Mouse (Mus musculus) c-Kit-negative CD71-positive TER-119-positive erythroid progenitor cells, embryonic 14.5 days (primary cell): ENCODE measurements at regions not wholly inside any gene's neighbourhood (a gene's known extent, or its start where the extent isn't known, plus 50 kb on each side); places are given as distances from the start of the nearest gene placed in this dataset.
A peak's percentile ranks its signal among the peaks of the same experiment; 100 is the strongest.

ENCODE experiments used
- DNase-seq: peaks from one replicate; pipeline ENCODE4 v3.0.0-alpha.2; 2013; ENCODE audit warnings: low read depth, low spot score

DNA sequence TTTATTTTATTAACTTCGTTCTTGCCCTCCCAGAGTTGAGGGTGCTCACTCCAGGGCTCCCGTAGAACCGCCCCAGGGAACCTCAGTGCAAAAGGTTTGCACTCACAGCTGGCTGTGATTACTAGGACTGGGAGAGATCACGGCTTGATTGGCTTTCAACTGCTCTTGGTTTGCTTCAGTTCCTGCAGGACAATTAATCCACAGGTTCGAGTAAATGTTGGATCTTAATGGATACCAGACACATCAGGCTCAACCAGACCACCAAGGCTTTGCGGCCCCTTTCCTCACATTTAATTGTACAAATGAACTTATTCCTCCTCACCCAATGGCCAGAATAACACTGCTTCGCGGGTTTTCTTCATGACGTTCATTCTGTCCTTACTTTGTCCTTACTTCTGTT lies 502.9 kb downstream of the Kcnj2 start:
- DNase-seq: no peak

- no peak for DNase-seq
Measured at GRCm38 (mm10) chr11:111577883-111578282, 511.9 kb downstream of the Kcnj2 start.

DNA sequence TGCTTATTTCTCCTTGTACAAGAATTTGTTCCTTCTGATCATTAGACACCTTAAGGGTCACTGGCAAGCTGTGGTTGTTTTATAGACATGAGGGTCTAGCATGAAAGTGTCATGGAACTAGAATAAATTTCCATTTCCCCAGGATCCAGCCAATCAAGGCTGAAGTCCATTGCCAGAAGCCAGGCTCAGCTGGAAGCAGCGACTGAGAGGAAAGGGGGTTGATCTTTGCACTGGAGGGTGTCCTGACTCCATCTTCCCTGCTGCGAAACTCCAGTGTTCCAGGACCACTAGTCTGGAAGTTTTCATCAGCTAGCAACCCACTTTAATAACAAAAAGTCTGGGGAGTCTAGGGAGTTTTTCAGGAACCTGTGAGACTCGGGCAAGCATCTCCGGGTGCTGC lies 517.0 kb downstream of the Kcnj2 start:
- no peak for DNase-seq

DNA sequence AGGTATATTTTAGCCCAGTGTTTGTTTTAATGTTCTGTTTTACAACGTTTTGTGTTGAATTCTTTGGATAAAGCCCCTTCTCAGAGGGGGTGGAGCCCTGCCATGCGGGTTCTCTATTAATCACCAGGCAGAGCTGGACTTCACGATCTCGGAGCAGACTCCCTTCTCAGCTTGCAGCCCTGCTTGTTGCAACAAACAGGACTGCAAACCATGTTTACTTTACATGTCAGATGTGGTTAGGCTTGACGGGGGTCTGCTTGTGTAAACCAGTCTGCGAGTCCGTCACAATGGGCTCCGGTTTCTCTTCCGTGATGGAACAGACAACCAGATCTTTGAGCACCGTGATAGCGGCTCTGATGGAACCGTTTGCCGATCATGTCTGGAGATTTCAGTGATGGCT lies 517.6 kb downstream of the Kcnj2 start:
- no peak for DNase-seq

- DNase-seq: no peak
Measured at GRCm38 (mm10) chr11:111599456-111599855, 533.5 kb downstream of the Kcnj2 start.

DNA sequence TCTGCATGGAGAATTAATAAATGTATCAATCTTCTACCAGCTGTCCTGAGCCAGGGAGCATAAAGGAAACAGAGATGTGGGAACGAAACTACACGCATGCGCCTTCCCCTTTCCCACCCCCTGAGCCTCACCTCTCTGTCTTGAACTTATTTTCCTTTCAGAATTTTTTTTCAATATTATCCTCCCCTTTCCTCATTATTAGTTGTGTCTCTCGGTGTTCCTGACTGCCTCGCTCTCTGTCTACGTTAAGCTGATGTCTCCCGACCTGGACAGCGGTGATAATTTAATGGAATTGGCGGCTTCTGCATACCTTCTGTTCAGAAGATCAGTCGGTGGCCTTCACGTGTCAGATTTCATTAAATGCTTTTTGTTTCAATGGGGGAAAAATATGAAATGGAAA lies 539.2 kb downstream of the Kcnj2 start:
- no peak for DNase-seq

- DNase-seq: no peak
Measured at GRCm38 (mm10) chr11:111610522-111611015, 544.6 kb downstream of the Kcnj2 start.

DNA sequence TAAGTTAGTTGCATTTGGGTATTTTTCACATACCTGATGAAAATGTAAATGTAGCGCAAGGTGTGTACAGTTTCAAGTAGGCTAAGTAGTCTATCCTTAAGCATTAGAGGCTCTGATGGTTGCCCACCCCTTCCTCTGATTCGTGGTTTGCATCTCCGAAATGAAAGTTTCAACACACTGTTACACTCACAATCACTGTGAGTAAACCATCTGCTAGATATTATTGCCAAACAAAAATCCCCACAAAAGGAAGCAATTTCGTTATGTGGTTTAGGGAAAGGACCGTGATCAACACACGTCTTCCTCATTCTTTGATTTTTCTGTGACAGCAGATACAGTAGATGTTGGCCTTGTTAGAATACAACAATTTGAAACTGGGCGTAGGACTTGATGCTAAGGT lies 577.6 kb downstream of the Kcnj2 start:
- DNase-seq: no peak

DNA sequence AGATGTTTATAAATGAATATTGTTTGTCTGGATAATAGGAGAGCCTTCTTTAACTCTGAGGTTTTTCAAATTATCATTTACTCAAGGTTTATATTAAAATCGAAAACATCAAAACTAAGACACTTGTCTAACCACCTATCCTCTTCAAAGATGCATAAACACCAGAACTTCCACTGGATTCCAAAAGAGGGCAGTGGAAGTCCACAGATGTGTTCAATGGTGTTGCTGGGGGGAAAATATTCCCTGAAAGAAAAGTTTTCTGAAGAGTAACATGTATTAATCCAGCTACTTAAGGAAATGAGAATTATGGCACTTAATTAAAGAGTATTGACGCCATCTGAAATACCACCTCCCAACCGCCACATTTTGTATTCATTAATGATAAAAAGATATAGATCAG lies 586.9 kb downstream of the Kcnj2 start:
- no peak for DNase-seq

DNA sequence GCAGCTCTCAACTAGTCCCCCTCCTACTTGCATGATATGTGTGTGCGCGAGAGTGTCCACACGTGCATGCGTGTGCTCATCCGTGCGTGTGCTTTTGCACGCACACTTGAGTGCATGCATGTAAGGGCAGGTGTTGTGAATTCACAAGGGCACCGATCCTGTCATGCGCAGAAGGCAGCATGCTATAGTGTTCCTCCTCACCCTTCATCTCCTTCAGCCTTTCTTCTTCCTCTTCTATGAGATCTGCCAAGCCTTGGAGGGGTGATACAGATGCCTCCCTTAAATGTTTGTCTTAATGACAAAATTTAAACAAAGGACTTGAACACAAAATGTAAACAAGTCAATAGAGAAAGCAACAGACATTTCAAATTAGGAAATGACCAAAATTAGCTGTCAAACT lies 591.8 kb downstream of the Kcnj2 start:
- no peak for DNase-seq

DNA sequence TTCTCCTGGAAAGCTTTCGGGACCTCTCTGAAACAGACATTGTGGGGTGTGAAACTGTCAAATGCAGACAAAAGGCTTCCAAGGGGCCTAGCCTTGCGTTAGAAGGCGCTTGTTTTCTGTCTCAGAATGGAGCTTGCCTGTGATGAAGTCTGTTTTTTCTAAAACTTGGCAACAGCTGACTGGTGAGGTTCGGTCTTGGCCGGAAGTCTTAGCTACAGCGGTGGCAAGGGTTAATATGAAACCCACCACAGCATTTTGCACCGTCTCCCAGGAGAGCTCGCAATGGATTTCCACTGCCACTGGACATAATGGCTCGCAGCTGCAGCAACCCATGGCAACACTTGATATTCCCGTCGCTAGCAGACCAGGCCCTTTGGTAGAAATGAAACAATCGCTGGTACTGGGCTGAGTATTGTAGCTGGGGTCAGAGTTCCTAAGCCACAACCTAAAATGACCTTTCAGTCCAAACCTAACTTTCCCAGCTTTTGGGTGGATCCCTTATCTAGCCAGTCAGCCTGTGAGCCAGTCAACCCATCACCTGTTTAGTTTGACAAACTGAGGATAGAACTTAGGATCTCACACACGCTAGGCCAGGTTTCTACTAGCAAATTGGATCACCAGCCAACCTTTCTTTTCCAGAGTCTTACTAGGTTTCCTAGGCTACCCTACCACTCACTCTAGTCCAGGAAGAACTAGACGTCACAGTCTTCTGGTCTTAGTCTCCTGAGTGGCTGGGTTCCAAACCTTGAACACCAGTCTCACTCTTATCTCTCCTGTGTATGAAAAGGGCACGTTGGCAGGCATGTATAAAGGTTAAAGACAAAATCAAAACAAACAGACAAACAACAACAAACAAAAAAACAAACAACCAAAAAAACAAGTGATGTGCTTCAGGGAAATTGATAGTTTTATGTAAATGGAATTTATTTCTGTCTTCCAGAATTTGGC lies 592.7 kb downstream of the Kcnj2 start:
- no peak for DNase-seq

DNA sequence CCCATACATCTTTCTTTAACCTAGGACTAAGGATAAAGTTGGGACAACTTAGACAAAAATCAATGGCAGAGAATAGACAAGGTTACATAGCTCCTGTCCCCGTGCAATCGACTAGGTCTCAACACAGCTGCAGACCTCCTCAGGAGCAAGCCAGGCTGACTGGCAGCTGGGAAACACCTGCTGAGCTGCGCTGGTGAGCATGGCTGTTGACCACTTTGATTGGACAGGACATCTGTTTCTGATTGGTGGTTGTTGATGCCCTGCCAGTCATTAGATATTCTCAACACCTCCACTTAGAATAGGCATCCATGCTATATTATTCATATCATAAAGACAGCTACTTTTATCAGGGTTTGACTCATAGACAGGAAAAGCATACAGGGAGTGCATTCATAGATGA lies 597.3 kb downstream of the Kcnj2 start:
- no peak for DNase-seq

DNA sequence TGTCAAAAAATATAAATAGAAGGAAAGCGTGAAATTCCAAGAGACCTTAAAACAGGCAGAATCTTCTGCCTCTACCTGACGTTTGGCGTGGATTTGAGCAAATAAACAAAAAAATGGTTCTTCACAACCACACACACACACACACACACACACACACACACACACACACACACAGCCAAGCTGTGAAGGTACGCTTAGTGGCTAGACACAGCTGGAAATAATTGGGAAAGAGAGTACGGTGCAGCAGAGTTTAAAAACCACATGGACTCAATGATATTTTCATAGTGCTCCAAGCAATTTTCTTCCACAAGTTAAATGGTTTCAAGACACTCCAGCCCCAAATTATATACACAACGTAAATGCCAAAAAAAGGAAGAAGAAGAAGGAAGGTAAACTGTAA lies 600.4 kb downstream of the Kcnj2 start:
- no peak for DNase-seq

GRCm38 (mm10) chr11:111671865-111672264 lies 605.9 kb downstream of the Kcnj2 start:
- DNase-seq: no peak

DNA sequence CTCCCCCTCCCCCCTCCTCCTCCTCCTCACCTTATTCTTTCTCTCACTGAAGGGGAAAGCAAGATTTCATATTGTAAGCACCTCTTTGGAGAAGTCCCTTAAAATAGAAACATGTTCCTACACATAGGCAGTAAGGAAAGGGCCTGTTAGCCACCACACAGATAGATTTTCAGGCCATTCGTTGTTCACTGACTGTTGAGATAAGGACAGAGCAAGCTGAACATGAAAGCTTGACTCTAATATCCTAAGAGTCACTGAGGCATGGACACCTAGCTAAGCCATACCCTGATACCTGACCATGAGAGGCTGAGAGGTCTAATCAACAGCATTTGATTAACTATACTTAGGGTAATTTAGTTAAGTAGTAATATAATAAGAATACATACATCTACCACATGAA lies 609.7 kb downstream of the Kcnj2 start:
- no peak for DNase-seq

- DNase-seq: no peak
Measured at GRCm38 (mm10) chr11:111682341-111682740, 616.4 kb downstream of the Kcnj2 start.

GRCm38 (mm10) chr11:111683909-111684308 lies 617.9 kb downstream of the Kcnj2 start:
- DNase-seq: no peak

DNA sequence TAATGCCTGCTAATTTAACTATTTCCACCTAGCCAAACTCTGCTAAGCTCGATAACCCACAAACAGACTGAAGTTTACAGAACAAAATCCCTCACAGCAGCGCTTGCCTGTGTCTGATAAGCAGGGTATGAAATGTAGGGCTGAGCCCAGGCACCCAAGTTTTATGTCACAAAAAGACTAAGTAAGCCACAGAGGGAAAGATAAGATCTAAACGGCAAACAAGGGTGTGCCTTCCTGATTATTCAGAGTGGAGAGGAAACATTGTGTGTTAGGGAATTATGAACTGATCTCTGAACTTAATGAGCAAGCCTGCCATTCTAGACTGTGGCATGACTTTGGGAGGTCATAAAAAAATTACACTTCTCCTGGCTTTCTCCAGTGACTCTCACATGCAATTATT lies 621.8 kb downstream of the Kcnj2 start:
- DNase-seq: peak; percentile 9

DNA sequence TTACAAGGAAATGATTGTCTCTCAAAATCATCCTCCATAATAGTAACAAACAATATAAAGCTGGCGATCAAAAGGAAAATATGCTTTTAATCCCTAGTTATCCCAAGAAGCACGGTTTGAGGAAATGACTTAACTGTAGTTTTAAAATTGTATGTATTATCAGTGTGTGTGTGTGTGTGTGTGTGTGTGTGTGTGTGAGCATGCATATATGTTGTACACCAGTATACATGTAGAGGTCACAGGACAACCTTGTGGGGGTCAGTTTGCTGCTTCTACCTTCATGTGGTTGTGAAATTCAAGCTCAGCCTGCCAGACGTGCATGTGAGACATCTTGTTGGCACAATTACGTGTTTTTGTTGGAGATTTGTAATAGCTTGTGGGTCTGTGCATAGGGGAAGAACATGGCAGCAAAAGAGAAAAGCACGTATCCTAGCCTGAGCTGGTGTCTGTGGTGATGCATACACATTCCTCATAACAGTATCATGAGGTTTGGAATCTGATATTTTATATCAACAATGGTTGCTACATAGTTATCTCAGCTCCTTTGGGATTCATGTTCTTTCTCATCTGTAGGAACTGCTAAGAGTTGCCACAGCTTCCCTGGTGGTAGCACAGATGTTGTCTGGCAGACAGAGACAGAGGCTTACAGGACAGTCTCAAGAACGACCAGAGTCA lies 622.4 kb downstream of the Kcnj2 start:
- DNase-seq: no peak

DNA sequence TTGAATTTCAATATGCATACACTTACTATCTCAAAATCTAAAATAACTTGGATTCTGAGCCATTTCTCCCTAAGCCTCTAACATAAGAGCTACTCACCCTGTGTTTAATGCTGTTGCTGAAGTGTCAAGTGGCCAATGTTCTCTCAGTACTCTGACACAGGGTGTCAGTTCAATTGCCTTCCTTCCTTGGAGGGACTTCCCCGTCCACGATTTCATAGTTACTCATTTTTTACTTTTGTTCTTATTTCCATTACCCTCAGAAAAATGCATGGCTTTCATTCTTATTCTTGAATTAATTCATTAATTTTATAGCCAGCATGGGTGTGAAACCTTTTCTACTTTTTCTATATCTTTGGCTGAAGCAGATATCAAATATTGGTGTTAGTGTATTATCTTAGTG lies 623.9 kb downstream of the Kcnj2 start:
- DNase-seq: no peak

DNA sequence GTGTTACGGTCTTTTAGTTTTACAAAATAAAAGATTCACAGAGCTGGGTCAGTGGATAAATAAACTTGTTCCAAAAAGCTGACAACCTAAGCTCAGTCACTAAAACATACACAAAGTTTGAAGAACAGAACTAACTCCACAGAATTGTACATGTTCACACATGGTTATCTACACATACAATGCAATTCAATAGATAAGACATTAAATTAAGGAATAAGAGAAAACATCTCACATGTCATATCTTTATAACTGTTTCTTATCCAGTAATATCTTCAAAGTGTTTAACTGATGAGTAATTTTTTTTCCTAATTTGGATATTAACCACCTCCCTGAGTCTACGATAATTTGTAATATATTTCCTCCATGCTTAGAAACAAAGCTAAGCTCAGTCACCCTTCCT lies 625.5 kb downstream of the Kcnj2 start:
- DNase-seq: no peak

DNA sequence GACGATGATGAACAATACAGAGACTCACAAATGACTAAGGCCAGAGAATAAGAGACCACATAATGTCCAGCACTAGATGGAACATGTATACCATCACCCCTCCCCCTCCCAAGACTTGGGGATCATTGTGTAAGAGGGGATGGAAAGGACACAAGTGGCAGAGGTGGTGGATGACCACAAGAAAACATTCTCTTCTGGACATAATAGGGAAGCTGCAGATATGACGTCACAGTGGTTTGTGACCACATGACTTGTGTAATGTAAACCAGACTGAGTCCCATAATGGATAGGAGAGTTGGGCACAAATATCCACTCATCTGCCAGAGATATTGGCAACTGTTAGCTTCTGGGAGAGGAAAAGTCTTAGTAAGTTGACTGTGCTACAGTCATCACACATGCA lies 630.7 kb downstream of the Kcnj2 start:
- no peak for DNase-seq

GRCm38 (mm10) chr11:111699862-111700261 lies 633.9 kb downstream of the Kcnj2 start:
- no peak for DNase-seq
